Mouse (Mus musculus) gastrocnemius, adult 2 months (tissue): Measurements from ENCODE around the gene Auts2. TPM values are rescaled to one million over a fixed set of nuclear protein-coding genes. Genes with fewer than 3 reads are reported as not detected.

ENCODE experiments used
- DNase-seq: peaks from one replicate; pipeline ENCODE4 v3.0.0; 2022
- H3K27ac ChIP-seq: fragments of 200-600 bp; 2 replicates; pipeline ENCODE4 v1.8.1; 2022; ENCODE audit warnings: mild to moderate bottlenecking
- H3K4me3 ChIP-seq: fragments of 200-600 bp; 2 replicates; pipeline ENCODE4 v1.8.1; 2022; ENCODE audit warnings: mild to moderate bottlenecking, moderate library complexity
- CTCF ChIP-seq: fragments of 200-600 bp; IDR thresholded peaks from 2 replicates; pipeline ENCODE4 v1.8.1; 2022; ENCODE audit warnings: antibody characterized with exemption, mild to moderate bottlenecking, moderate library complexity
- intact Hi-C: fragments of 180-260 bp; cut with DNase I; formaldehyde crosslinking; loops from one replicate; pipeline ENCODE4 v1.15.1; 2025
- total RNA-seq, 2 experiments: library from RNA; stranded (reverse); gene quantifications; 2 replicates each; pipeline ENCODE4 v1.2.3; 2021

The Auts2 gene
- total RNA-seq, 2 experiments from 2014 or later: 13.0 to 31.1 TPM

GRCm38 (mm10) chr5:131813331-131813781 is 729.8 kb downstream of the Auts2 start:
- Histone ChIP-seq H3K4me3 (no peak overlapping the region), H3K27ac (peak overlapping the region; percentile 79)
- intact Hi-C loops: no loop called here

GRCm38 (mm10) chr5:131812483-131813063 is 730.6 kb downstream of the Auts2 start:
- DNase-seq: no peak
- no peak for TF ChIP-seq CTCF
- Histone ChIP-seq H3K27ac (peak overlapping the region; percentile 79; the same call in 1 of the 2 replicates), H3K4me3 (no peak overlapping the region)
- intact Hi-C loops: no loop called here

More at GRCm38 (mm10) chr5:131813331-131813781, 729.8 kb downstream of the Auts2 start:
- TF ChIP-seq CTCF: no peak
- peak; percentile 41 for DNase-seq

- no peak for DNase-seq
- no peak overlapping the region for H3K4me3 ChIP-seq
- no peak overlapping the region for H3K27ac ChIP-seq
- intact Hi-C loops: no loop called here
- no peak for TF ChIP-seq CTCF
These were observed 736.8 kb downstream of the Auts2 start for GRCm38 (mm10) chr5:131806350-131806749.

GRCm38 (mm10) chr5:131805277-131805676 is 737.9 kb downstream of the Auts2 start:
- DNase-seq: no peak
- Histone ChIP-seq H3K27ac (no peak overlapping the region), H3K4me3 (no peak overlapping the region)
- intact Hi-C loops: no loop called here
- no peak for TF ChIP-seq CTCF

GRCm38 (mm10) chr5:131803609-131804008 is 739.5 kb downstream of the Auts2 start:
- Histone ChIP-seq H3K27ac (no peak overlapping the region), H3K4me3 (no peak overlapping the region)
- TF ChIP-seq CTCF: no peak
- DNase-seq: no peak
- intact Hi-C loops: no loop called here

- Histone ChIP-seq H3K4me3 (no peak overlapping the region), H3K27ac (no peak overlapping the region)
- TF ChIP-seq CTCF: no peak
- intact Hi-C loops: no loop called here
- no peak for DNase-seq
These were observed 740.7 kb downstream of the Auts2 start for GRCm38 (mm10) chr5:131802340-131803036.

GRCm38 (mm10) chr5:131801924-131802323 is 741.2 kb downstream of the Auts2 start:
- DNase-seq: no peak
- no peak overlapping the region for H3K4me3 ChIP-seq
- intact Hi-C loops: no loop called here
- no peak overlapping the region for H3K27ac ChIP-seq
- TF ChIP-seq CTCF: no peak

- no peak for DNase-seq
- no peak overlapping the region for H3K4me3 ChIP-seq
- intact Hi-C loops: no loop called here
- TF ChIP-seq CTCF: no peak
- H3K27ac ChIP-seq: no peak overlapping the region
These were observed 744.8 kb downstream of the Auts2 start for GRCm38 (mm10) chr5:131798373-131798772.

- intact Hi-C loops: no loop called here
- no peak for DNase-seq
- Histone ChIP-seq H3K4me3 (no peak overlapping the region), H3K27ac (no peak overlapping the region)
- TF ChIP-seq CTCF: no peak
These were observed 746.1 kb downstream of the Auts2 start for GRCm38 (mm10) chr5:131797044-131797443.

GRCm38 (mm10) chr5:131794411-131795133 is 748.6 kb downstream of the Auts2 start:
- Histone ChIP-seq H3K27ac (no peak overlapping the region), H3K4me3 (no peak overlapping the region)
- no peak for DNase-seq
- TF ChIP-seq CTCF: no peak
- intact Hi-C loops: no loop called here

- Histone ChIP-seq H3K4me3 (no peak overlapping the region), H3K27ac (no peak overlapping the region)
- no peak for TF ChIP-seq CTCF
- intact Hi-C loops: no loop called here
- DNase-seq: no peak
These were observed 753.5 kb downstream of the Auts2 start for GRCm38 (mm10) chr5:131789601-131790000.

GRCm38 (mm10) chr5:131788008-131788407 is 755.1 kb downstream of the Auts2 start:
- H3K4me3 ChIP-seq: no peak overlapping the region
- H3K27ac ChIP-seq: no peak overlapping the region
- TF ChIP-seq CTCF: no peak
- intact Hi-C loops: no loop called here
- DNase-seq: peak; percentile 28

GRCm38 (mm10) chr5:131783241-131783640 is 759.9 kb downstream of the Auts2 start:
- intact Hi-C loops: no loop called here
- no peak overlapping the region for H3K4me3 ChIP-seq

More at GRCm38 (mm10) chr5:131783241-131783640, 759.9 kb downstream of the Auts2 start:
- no peak overlapping the region for H3K27ac ChIP-seq
- no peak for DNase-seq
- no peak for TF ChIP-seq CTCF
